Mouse (Mus musculus) hindbrain, embryonic 14.5 days (tissue): Measurements from ENCODE around the gene Npdc1. TPM values are rescaled to one million over a fixed set of nuclear protein-coding genes. Genes with fewer than 3 reads are reported as not detected.

Experiments used
- ATAC-seq: fragments of 200-750 bp; cut with Nextera tagmentation; 2 replicates; pipeline ENCODE4 v1.8.0; 2017; ENCODE audit warnings: moderate number of reproducible peaks, mild to moderate bottlenecking, moderate TSS enrichment, moderate library complexity; ENCODE audit not compliant: low FRiP score
- DNase-seq: peaks from one replicate; pipeline ENCODE4 v3.0.0-alpha.2; 2015; ENCODE audit warnings: low spot score
- H3K27ac ChIP-seq: fragments of 300-500 bp; sonication (generic); 2 replicates; pipeline ENCODE4 v1.5.1; 2014; ENCODE audit warnings: mild to moderate bottlenecking, moderate library complexity
- H3K27me3 ChIP-seq: fragments of 300-500 bp; sonication (generic); 2 replicates; pipeline ENCODE4 v1.6.1; 2014; ENCODE audit warnings: mild to moderate bottlenecking, low read length, mixed read lengths; ENCODE audit not compliant: control insufficient read depth, insufficient read depth
- H3K36me3 ChIP-seq: fragments of 300-500 bp; sonication (generic); replicated peaks from 2 replicates; pipeline ENCODE4 v1.6.1; 2014; ENCODE audit not compliant: control insufficient read depth, insufficient read depth
- H3K4me1 ChIP-seq: fragments of 300-500 bp; sonication (generic); replicated peaks from 2 replicates; pipeline ENCODE4 v1.6.1; 2014; ENCODE audit warnings: antibody characterized with exemption, low read length, mixed read lengths; ENCODE audit not compliant: control insufficient read depth, insufficient read depth
- H3K4me2 ChIP-seq: fragments of 300-500 bp; sonication (generic); replicated peaks from 2 replicates; pipeline ENCODE4 v1.6.1; 2014; ENCODE audit warnings: mild to moderate bottlenecking, moderate library complexity
- H3K4me3 ChIP-seq: fragments of 300-500 bp; sonication (generic); replicated peaks from 2 replicates; pipeline ENCODE4 v1.5.1; 2014; ENCODE audit warnings: mild to moderate bottlenecking, low read length
- H3K9ac ChIP-seq: fragments of 300-500 bp; sonication (generic); 2 replicates; pipeline ENCODE4 v1.6.1; 2014
- H3K9me3 ChIP-seq: fragments of 300-500 bp; sonication (generic); 2 replicates; pipeline ENCODE4 v1.6.1; 2016; ENCODE audit warnings: low read length; ENCODE audit not compliant: control insufficient read depth
- WGBS: fragments of 180-500 bp; shearing (Covaris S2); extraction: QIAGEN DNeasy Blood & Tissue Kit; methylation state at CpG from one replicate; pipeline ENCODE4 v1.1.7; 2014; 5-methylcytosine and 5-hydroxymethylcytosine counted together
- polyA plus RNA-seq: library from polyadenylated mRNA; unstranded; fragments of >200 nt; fragmentation: Nextera tagmentation; extraction: Ambion mirVana; gene quantifications from 2 replicates; pipeline ENCODE4 v1.2.1, GENCODE M21; 2014

Gene Npdc1
- polyA plus RNA-seq, 1 experiment from 2014 or later = 378 TPM

GRCm38 (mm10) chr2:25433101-25433500 lies 34.0 kb downstream of the Npdc1 start:
- Histone ChIP-seq H3K9ac (no peak overlapping the region), H3K36me3 (peaks cover 51% of the 10 kb centered on the region), H3K4me1 (peaks cover 29% of the 10 kb centered on the region), H3K27me3 (no peaks in the 10 kb centered on the region), H3K27ac (no peak overlapping the region), H3K4me3 (no peak overlapping the region), H3K9me3 (no peaks in the 10 kb centered on the region), H3K4me2 (no peak overlapping the region)
- 91% methylated on average over 17 of the region's 17 CpGs for WGBS
- ATAC-seq (no peak), DNase-seq (no peak)

- no peaks in the 10 kb centered on the region for H3K27me3 ChIP-seq
- no peaks in the 10 kb centered on the region for H3K9me3 ChIP-seq
- DNase-seq (no peak), ATAC-seq (no peak)
- 86% methylated on average over 8 of the region's 8 CpGs for WGBS
- H3K4me2 ChIP-seq = no peak overlapping the region
- peaks cover 25% of the 10 kb centered on the region for H3K4me1 ChIP-seq
- H3K4me3 ChIP-seq = no peak overlapping the region
- no peak overlapping the region for H3K27ac ChIP-seq
- peaks cover 63% of the 10 kb centered on the region for H3K36me3 ChIP-seq
- no peak overlapping the region for H3K9ac ChIP-seq
These were observed 35.1 kb downstream of the Npdc1 start for GRCm38 (mm10) chr2:25434292-25434691.

- Histone ChIP-seq H3K27ac (no peak overlapping the region), H3K9ac (no peak overlapping the region), H3K27me3 (no peaks in the 10 kb centered on the region), H3K9me3 (no peaks in the 10 kb centered on the region), H3K4me1 (peaks cover 5% of the 10 kb centered on the region), H3K36me3 (peaks cover 83% of the 10 kb centered on the region), H3K4me3 (no peak overlapping the region), H3K4me2 (no peak overlapping the region)
- no peak for DNase-seq
- ATAC-seq = no peak
- WGBS = 94% methylated on average over 10 of the region's 10 CpGs
These were observed 37.2 kb downstream of the Npdc1 start for GRCm38 (mm10) chr2:25436286-25436820.

- Histone ChIP-seq H3K27ac (no peak overlapping the region), H3K4me3 (no peak overlapping the region), H3K27me3 (no peaks in the 10 kb centered on the region), H3K9ac (no peak overlapping the region), H3K4me1 (no peaks in the 10 kb centered on the region), H3K9me3 (no peaks in the 10 kb centered on the region), H3K36me3 (peaks cover 99% of the 10 kb centered on the region), H3K4me2 (no peak overlapping the region)
- DNase-seq (no peak), ATAC-seq (no peak)
- 92% methylated on average over 20 of the region's 20 CpGs for WGBS
These were observed 41.9 kb downstream of the Npdc1 start for GRCm38 (mm10) chr2:25441067-25441466.

- ATAC-seq = no peak
- H3K36me3 ChIP-seq = peaks cover 99% of the 10 kb centered on the region
- H3K9me3 ChIP-seq = no peaks in the 10 kb centered on the region
- no peaks in the 10 kb centered on the region for H3K4me1 ChIP-seq
- DNase-seq = no peak
- 93% methylated on average over 14 of the region's 14 CpGs for WGBS
- H3K4me3 ChIP-seq = no peak overlapping the region
- no peak overlapping the region for H3K9ac ChIP-seq
- no peak overlapping the region for H3K4me2 ChIP-seq
- no peak overlapping the region for H3K27ac ChIP-seq
- no peaks in the 10 kb centered on the region for H3K27me3 ChIP-seq
These were observed 43.5 kb downstream of the Npdc1 start for GRCm38 (mm10) chr2:25442682-25443081.

GRCm38 (mm10) chr2:25450853-25451647 lies 51.9 kb downstream of the Npdc1 start:
- no peak for ATAC-seq

GRCm38 (mm10) chr2:25452951-25453350 lies 53.8 kb downstream of the Npdc1 start:
- no peak overlapping the region for H3K27ac ChIP-seq
- WGBS = 55% methylated on average over 1 of the region's 1 CpGs
- no peaks in the 10 kb centered on the region for H3K4me1 ChIP-seq
- H3K9me3 ChIP-seq = no peaks in the 10 kb centered on the region
- no peak for DNase-seq
- H3K27me3 ChIP-seq = no peaks in the 10 kb centered on the region
- H3K4me3 ChIP-seq = no peak overlapping the region
- H3K9ac ChIP-seq = no peak overlapping the region
- peaks cover 24% of the 10 kb centered on the region for H3K36me3 ChIP-seq
- H3K4me2 ChIP-seq = no peak overlapping the region
- ATAC-seq = no peak

More at GRCm38 (mm10) chr2:25450853-25451647, 51.9 kb downstream of the Npdc1 start:
- DNase-seq = no peak
- H3K4me2 ChIP-seq = no peak overlapping the region
- H3K9me3 ChIP-seq = no peaks in the 10 kb centered on the region
- peaks cover 40% of the 10 kb centered on the region for H3K36me3 ChIP-seq
- no peak overlapping the region for H3K9ac ChIP-seq
- no peak overlapping the region for H3K27ac ChIP-seq
- no peaks in the 10 kb centered on the region for H3K27me3 ChIP-seq
- H3K4me1 ChIP-seq = no peaks in the 10 kb centered on the region
- 90% methylated on average over 8 of the region's 8 CpGs for WGBS
- no peak overlapping the region for H3K4me3 ChIP-seq

- no peaks in the 10 kb centered on the region for H3K9me3 ChIP-seq
- H3K4me2 ChIP-seq = no peak within 1 kb of the TSS
- peaks cover 16% of the 10 kb centered on the region for H3K4me1 ChIP-seq
- no peak within 1 kb of the TSS for H3K27ac ChIP-seq
- WGBS = 74% methylated on average over 14 of the region's 14 CpGs
- H3K27me3 ChIP-seq = no peaks in the 10 kb centered on the region
- H3K36me3 ChIP-seq = peaks cover 17% of the 10 kb centered on the region
- ATAC-seq (no peak), DNase-seq (no peak)
- H3K4me3 ChIP-seq = no peak within 1 kb of the TSS
- no peak within 1 kb of the TSS for H3K9ac ChIP-seq
These were observed 57.2 kb downstream of the Npdc1 start, which contains the start of gene Clic3 for GRCm38 (mm10) chr2:25456205-25456953. Gene Clic3, plus strand, starts transcription at chr2:25456838.
